Mouse (Mus musculus): ENCODE data around the gene Lrrk1. TPM values are rescaled to one million over a fixed set of nuclear protein-coding genes. Genes with fewer than 3 reads are reported as not detected.
"Not testable (repeated sequence)": the region's sequence is repeated elsewhere in the genome, so short reads cannot be mapped to it uniquely, and the experiment has no call there.

Lrrk1 gene
- total RNA-seq, 1 experiment from 2014 or later = 18.5 TPM

GRCm38 (mm10) chr7:66222621-66223091, 165.5 kb downstream of the Lrrk1 start:
- no peak for DNase-seq

GRCm38 (mm10) chr7:66219794-66220227, 168.3 kb downstream of the Lrrk1 start:
- DNase-seq = no peak

- no peak for DNase-seq
These were observed 168.9 kb downstream of the Lrrk1 start for GRCm38 (mm10) chr7:66219028-66219793.

GRCm38 (mm10) chr7:66218193-66219014, 169.7 kb downstream of the Lrrk1 start:
- DNase-seq = peak; percentile 7

- no peak for DNase-seq
These were observed 170.5 kb downstream of the Lrrk1 start for GRCm38 (mm10) chr7:66217531-66218094.

GRCm38 (mm10) chr7:66217011-66217410, 171.1 kb downstream of the Lrrk1 start:
- DNase-seq = no peak

- no peak for DNase-seq
These were observed 172.2 kb downstream of the Lrrk1 start for GRCm38 (mm10) chr7:66215911-66216310.

GRCm38 (mm10) chr7:66214477-66214876, 173.7 kb downstream of the Lrrk1 start:
- no peak for DNase-seq

- DNase-seq = no peak
These were observed 175.3 kb downstream of the Lrrk1 start for GRCm38 (mm10) chr7:66212887-66213286.

GRCm38 (mm10) chr7:66209920-66210319, 178.2 kb downstream of the Lrrk1 start:
- DNase-seq = no peak

- no peak for DNase-seq
These were observed 186.5 kb downstream of the Lrrk1 start for GRCm38 (mm10) chr7:66201657-66202056.

- no peak for DNase-seq
These were observed 187.2 kb downstream of the Lrrk1 start for GRCm38 (mm10) chr7:66200791-66201450.

GRCm38 (mm10) chr7:66200383-66200782, 187.8 kb downstream of the Lrrk1 start:
- no peak for DNase-seq

- peak; percentile 42 for DNase-seq
These were observed 188.7 kb downstream of the Lrrk1 start for GRCm38 (mm10) chr7:66199391-66199831.

- DNase-seq = no peak
These were observed 189.7 kb downstream of the Lrrk1 start for GRCm38 (mm10) chr7:66198416-66198815.

GRCm38 (mm10) chr7:66196609-66197445, 191.3 kb downstream of the Lrrk1 start:
- DNase-seq = no peak

- no peak for DNase-seq
These were observed 192.3 kb downstream of the Lrrk1 start for GRCm38 (mm10) chr7:66195881-66196280.

GRCm38 (mm10) chr7:66194511-66194910, 193.6 kb downstream of the Lrrk1 start:
- DNase-seq = no peak

GRCm38 (mm10) chr7:66190385-66190784, 197.8 kb downstream of the Lrrk1 start:
- DNase-seq = not testable (repeated sequence)

- no peak for DNase-seq
These were observed 200.4 kb downstream of the Lrrk1 start for GRCm38 (mm10) chr7:66187581-66188231.

GRCm38 (mm10) chr7:66185370-66185769, 202.8 kb downstream of the Lrrk1 start:
- DNase-seq = no peak
